Mouse (Mus musculus): ENCODE measurements at regions not wholly inside any gene's neighbourhood (a gene's known extent, or its start where the extent isn't known, plus 50 kb on each side); places are given as distances from the start of the nearest gene placed in this dataset.

DNA sequence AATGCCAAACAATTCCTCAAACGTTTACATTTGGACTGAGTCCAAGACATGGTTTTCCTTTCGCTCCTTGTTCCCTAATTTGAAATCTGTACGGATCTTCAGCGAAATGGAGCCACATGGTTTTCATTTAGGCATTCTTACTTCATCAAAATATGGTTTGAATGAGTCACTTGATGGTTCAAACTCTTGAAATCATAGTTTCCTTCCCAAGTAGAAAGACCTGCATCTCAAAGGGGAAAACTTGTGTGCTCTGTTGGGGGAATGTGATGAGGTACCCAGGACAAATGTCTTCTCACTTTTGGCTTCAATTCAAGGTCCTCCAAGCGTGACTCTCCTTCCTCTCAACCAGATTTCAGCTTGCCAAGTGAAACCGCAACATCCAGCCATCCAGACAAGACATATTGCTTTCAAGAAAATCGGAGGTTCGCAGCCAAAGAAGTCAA is 418.6 kb downstream of the Sorl1 start:
- TF ChIP-seq POLR2A (IDR thresholded peaks at IDR 0.05; ENCODE audit: control insufficient read depth, low read depth, low read length), result no peak
- TF ChIP-seq CTCF (IDR thresholded peaks at IDR 0.05; ENCODE audit: control insufficient read depth, insufficient read depth, insufficient replicate concordance, low read depth, low read length), result no peak
- H3K4me1 ChIP-seq (ENCODE audit: control insufficient read depth, insufficient read depth, low read length), result no peaks in the 10 kb centered on the region
- no peaks in the 10 kb centered on the region for H3K36me3 ChIP-seq (ENCODE audit: control insufficient read depth, insufficient read depth, low read length)
- H3K27ac ChIP-seq (ENCODE audit: control insufficient read depth, insufficient read depth, low read depth, low read length), result no peak overlapping the region
- H3K27me3 ChIP-seq (ENCODE audit: control insufficient read depth, insufficient read depth, low read length), result no peaks in the 10 kb centered on the region
- H3K4me3 ChIP-seq (ENCODE audit: control insufficient read depth, low read depth, low read length), result no peak overlapping the region

DNA sequence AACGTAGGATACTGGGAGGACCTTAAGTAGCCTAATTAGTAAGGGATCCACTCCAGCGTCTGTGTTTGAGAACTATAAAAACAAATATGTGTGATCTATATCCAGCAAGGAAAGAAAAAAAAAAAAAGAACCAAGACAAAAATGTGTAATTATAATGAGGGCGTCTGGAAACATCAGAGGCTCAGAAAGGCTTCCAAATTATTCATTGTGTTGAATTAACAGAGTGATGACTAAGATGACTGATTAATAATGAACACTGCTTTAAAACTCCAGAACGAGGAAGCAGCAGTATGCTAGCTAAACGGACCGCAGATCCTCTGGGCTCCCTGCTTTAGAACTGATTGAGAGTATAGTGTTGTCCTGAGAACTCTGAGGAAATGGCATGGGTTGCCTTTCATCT is 421.0 kb downstream of the Sorl1 start:
- Histone ChIP-seq H3K4me1 (ENCODE audit: control insufficient read depth, insufficient read depth, low read length) (no peaks in the 10 kb centered on the region), H3K36me3 (ENCODE audit: control insufficient read depth, insufficient read depth, low read length) (no peaks in the 10 kb centered on the region), H3K27me3 (ENCODE audit: control insufficient read depth, insufficient read depth, low read length) (no peaks in the 10 kb centered on the region), H3K27ac (ENCODE audit: control insufficient read depth, insufficient read depth, low read depth, low read length) (no peak overlapping the region), H3K4me3 (ENCODE audit: control insufficient read depth, low read depth, low read length) (no peak overlapping the region)
- no peak for TF ChIP-seq POLR2A (IDR thresholded peaks at IDR 0.05; ENCODE audit: control insufficient read depth, low read depth, low read length)
- no peak for TF ChIP-seq CTCF (IDR thresholded peaks at IDR 0.05; ENCODE audit: control insufficient read depth, insufficient read depth, insufficient replicate concordance, low read depth, low read length)

DNA sequence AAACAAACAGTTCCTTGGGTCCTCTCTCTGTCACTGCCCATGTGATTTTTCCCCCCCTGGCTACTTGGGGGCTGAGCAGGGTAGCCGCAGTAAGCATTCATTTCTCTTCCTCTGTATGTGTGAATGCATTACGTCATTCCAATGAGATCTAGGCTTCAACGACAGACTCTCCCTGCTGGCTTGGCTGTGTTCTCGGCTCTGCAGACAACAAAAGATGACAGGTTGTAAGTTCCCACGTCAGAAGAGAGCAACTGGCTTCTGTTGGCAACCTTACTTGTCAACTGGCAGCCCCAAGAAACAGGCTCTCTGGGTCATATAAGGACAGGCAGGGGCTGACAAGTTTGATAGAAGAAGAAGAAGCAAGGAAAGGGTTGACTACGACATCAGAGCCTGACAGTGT is 423.4 kb downstream of the Sorl1 start:
- Histone ChIP-seq H3K4me3 (ENCODE audit: control insufficient read depth, low read depth, low read length) (no peak overlapping the region), H3K27me3 (ENCODE audit: control insufficient read depth, insufficient read depth, low read length) (no peaks in the 10 kb centered on the region), H3K27ac (ENCODE audit: control insufficient read depth, insufficient read depth, low read depth, low read length) (no peak overlapping the region), H3K36me3 (ENCODE audit: control insufficient read depth, insufficient read depth, low read length) (no peaks in the 10 kb centered on the region), H3K4me1 (ENCODE audit: control insufficient read depth, insufficient read depth, low read length) (no peaks in the 10 kb centered on the region)
- TF ChIP-seq CTCF (IDR thresholded peaks at IDR 0.05; ENCODE audit: control insufficient read depth, insufficient read depth, insufficient replicate concordance, low read depth, low read length), result no peak
- no peak for TF ChIP-seq POLR2A (IDR thresholded peaks at IDR 0.05; ENCODE audit: control insufficient read depth, low read depth, low read length)

DNA sequence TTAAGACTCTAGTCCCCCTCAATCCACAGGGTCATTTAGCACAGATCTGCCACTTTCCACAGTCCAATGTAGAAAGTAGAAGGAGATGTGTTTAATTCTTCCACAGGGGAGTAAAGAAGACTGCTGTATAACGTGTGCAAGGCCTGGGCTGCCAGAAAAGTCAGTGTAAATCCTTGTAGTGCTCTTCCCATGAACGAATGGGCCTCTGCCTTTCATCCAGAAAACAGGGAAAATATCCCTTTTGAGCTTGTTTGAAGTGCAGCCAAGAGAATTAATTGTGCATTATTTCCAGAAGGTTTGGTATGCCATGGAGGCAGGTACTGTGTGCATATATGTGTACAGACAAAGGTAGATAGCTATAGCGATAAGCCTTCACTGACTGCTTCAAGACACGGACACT is 425.1 kb downstream of the Sorl1 start:
- Histone ChIP-seq H3K36me3 (ENCODE audit: control insufficient read depth, insufficient read depth, low read length) (no peaks in the 10 kb centered on the region), H3K4me1 (ENCODE audit: control insufficient read depth, insufficient read depth, low read length) (no peaks in the 10 kb centered on the region), H3K27me3 (ENCODE audit: control insufficient read depth, insufficient read depth, low read length) (no peaks in the 10 kb centered on the region), H3K27ac (ENCODE audit: control insufficient read depth, insufficient read depth, low read depth, low read length) (no peak overlapping the region), H3K4me3 (ENCODE audit: control insufficient read depth, low read depth, low read length) (no peak overlapping the region)
- TF ChIP-seq POLR2A (IDR thresholded peaks at IDR 0.05; ENCODE audit: control insufficient read depth, low read depth, low read length), result no peak
- TF ChIP-seq CTCF (IDR thresholded peaks at IDR 0.05; ENCODE audit: control insufficient read depth, insufficient read depth, insufficient replicate concordance, low read depth, low read length), result no peak

DNA sequence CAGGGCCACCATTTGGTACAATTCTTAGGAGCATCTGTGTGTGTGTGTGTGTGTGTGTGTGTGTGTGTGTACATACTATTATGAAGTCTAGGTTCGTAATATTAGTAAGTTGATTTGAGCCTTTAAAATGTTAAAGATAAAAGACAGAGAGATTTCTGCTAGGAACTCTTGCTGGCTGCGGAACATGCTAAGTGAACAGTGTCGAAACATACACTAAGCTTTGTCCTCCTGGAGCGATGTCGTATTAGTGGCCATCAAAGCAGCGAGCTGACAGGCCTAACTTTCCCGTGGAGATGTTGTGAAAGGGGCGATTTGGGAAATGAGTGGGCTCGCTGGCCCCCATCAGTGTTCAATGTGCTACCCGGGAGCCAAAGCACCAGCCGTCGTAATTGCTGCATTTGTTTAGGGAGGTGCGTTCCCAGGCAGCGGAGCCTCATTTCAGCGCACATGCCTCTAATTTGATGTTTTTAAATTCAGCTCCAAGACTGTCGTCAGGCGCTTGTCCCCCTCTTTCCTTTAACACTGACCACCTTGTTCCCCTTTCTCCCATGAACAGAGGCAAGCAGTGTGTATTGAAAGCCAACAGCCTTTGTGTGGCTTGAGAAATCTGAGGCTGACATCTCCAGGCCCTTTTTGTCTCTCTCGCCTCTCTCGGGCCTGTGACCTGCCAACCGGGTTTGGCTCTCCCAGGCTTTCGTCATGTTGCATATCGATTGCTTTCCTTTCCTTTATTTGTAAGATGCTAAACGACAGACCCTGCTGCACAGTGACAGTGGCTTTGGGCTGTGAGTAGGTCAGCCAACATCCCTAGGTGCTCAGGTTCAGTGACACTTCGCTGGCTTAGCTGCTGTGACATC is 426.3 kb downstream of the Sorl1 start:
- no peaks in the 10 kb centered on the region for H3K27me3 ChIP-seq (ENCODE audit: control insufficient read depth, insufficient read depth, low read length)
- H3K27ac ChIP-seq (ENCODE audit: control insufficient read depth, insufficient read depth, low read depth, low read length), result no peak overlapping the region
- no peak overlapping the region for H3K4me3 ChIP-seq (ENCODE audit: control insufficient read depth, low read depth, low read length)
- no peaks in the 10 kb centered on the region for H3K4me1 ChIP-seq (ENCODE audit: control insufficient read depth, insufficient read depth, low read length)
- TF ChIP-seq CTCF (IDR thresholded peaks at IDR 0.05; ENCODE audit: control insufficient read depth, insufficient read depth, insufficient replicate concordance, low read depth, low read length), result no peak
- TF ChIP-seq POLR2A (IDR thresholded peaks at IDR 0.05; ENCODE audit: control insufficient read depth, low read depth, low read length), result no peak
- no peaks in the 10 kb centered on the region for H3K36me3 ChIP-seq (ENCODE audit: control insufficient read depth, insufficient read depth, low read length)

DNA sequence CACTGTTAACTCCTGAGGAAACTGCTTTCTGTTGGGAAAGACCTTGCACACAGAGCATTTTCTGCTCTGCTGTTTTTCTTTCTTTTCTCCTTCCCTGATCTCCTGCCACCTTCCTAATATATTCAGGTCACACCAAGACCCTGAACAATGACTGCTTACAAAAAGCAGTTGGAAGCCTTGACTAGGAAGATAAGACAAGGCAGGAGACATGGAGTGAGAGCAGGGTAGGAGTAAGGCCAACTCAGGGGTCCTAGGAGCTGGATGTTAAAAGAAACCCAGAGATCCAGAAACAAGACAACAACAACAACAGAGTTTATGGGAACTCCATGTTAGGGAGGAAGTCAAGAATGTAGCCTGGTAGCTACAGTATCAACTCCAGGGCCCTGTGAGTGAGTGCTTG is 426.9 kb downstream of the Sorl1 start:
- Histone ChIP-seq H3K4me3 (ENCODE audit: control insufficient read depth, low read depth, low read length) (no peak overlapping the region), H3K27ac (ENCODE audit: control insufficient read depth, insufficient read depth, low read depth, low read length) (no peak overlapping the region), H3K4me1 (ENCODE audit: control insufficient read depth, insufficient read depth, low read length) (no peaks in the 10 kb centered on the region), H3K36me3 (ENCODE audit: control insufficient read depth, insufficient read depth, low read length) (no peaks in the 10 kb centered on the region), H3K27me3 (ENCODE audit: control insufficient read depth, insufficient read depth, low read length) (no peaks in the 10 kb centered on the region)
- TF ChIP-seq POLR2A (IDR thresholded peaks at IDR 0.05; ENCODE audit: control insufficient read depth, low read depth, low read length) (no peak), CTCF (IDR thresholded peaks at IDR 0.05; ENCODE audit: control insufficient read depth, insufficient read depth, insufficient replicate concordance, low read depth, low read length) (no peak)

DNA sequence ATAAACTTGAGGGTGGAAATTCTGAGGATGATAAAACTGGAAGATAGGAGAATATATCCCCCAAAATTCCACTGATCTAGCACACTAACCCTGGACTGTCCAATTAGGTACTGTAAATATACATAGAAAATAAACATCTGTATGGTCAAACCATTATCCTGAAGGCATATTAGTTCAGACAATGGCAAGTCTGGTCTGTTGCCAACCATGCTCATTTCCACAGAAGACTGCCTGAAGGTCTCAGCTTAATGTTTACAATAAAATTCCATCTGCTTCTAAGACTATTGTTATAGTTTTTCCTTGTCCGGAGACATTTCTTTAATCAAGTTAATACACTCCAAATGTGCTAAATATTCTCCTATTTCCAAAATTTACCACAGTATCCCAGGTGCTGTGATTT is 441.2 kb downstream of the Sorl1 start:
- no peaks in the 10 kb centered on the region for H3K4me1 ChIP-seq (ENCODE audit: control insufficient read depth, insufficient read depth, low read length)
- TF ChIP-seq CTCF (IDR thresholded peaks at IDR 0.05; ENCODE audit: control insufficient read depth, insufficient read depth, insufficient replicate concordance, low read depth, low read length) (no peak), POLR2A (IDR thresholded peaks at IDR 0.05; ENCODE audit: control insufficient read depth, low read depth, low read length) (no peak)
- no peaks in the 10 kb centered on the region for H3K27me3 ChIP-seq (ENCODE audit: control insufficient read depth, insufficient read depth, low read length)
- H3K36me3 ChIP-seq (ENCODE audit: control insufficient read depth, insufficient read depth, low read length), result no peaks in the 10 kb centered on the region
- H3K27ac ChIP-seq (ENCODE audit: control insufficient read depth, insufficient read depth, low read depth, low read length), result no peak overlapping the region
- no peak overlapping the region for H3K4me3 ChIP-seq (ENCODE audit: control insufficient read depth, low read depth, low read length)
